Mouse (Mus musculus): Measurements from ENCODE around the gene Ftcd.

Gene Ftcd

DNA sequence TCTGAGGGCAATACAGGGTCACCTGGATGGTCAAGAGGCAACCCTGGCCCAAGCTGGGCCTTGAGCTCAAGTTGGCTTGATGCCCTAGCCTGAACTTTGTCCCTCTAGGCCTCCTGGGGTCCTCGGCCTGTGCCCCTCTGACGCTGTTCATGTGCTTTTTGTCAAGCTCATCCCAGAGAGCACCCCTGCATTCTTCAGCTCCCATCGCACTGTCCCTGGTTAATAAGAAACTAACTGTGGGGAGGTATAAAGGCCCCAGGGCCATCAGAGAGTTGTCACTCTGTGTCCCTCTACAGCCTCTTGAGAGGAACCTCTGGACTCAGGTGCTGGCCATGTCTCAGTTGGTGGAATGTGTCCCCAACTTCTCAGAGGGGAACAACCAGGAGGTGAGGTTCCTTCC is at the start of gene Ftcd:
Gene Ftcd, plus strand, starts transcription at position 275 of the 400 bp plus-strand sequence.
- no peak for DNase-seq (ENCODE audit: low read depth, low spot score)

- DNase-seq (ENCODE audit: low read depth, low spot score): no peak
These were observed 44.5 kb upstream of the Ftcd start for GRCm38 (mm10) chr10:76530922-76531321.

DNA sequence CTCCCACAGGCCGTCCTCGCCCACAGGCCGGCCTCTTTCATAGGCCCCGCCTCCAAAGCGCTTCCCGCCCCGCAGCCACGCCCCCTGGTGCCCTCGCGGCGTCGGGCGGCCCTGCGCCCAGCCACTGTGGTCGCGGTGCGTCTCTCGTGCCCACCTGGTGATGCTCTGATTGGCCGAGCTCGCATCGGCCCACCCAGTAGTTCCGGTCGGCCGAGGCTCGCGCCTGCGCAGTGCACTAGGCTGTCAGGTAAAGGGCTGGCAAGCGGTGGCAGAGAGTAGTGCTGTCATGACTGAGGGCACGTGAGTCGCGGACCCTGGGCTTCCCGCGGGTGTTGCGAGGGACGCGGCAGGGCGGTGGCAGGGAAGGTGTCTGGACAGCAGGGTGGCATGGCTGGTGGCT is 44.1 kb upstream of the Ftcd start, which contains the start of gene Lss:
Gene Lss, plus strand, starts transcription at position 214 of the 400 bp plus-strand sequence.
- peak; percentile 99 for DNase-seq (ENCODE audit: low read depth, low spot score)

DNA sequence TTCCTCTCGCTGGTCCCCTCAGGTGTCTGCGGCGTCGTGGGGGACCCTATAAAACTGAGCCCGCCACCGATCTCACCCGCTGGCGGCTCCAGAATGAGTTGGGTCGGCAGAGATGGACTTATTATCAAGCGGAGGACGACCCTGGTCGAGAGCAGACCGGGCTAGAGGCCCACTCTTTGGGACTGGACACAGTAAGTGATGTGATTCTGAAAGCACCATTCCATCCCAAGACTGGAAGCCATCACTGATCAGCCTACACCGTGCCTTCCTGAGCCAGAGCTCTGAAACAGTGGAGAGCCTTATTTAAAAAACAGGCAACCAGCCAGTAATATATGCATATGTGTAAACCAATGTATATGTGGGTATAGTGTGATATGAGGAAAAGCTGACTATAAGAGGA is 43.6 kb upstream of the Ftcd start:
- no peak for DNase-seq (ENCODE audit: low read depth, low spot score)

DNA sequence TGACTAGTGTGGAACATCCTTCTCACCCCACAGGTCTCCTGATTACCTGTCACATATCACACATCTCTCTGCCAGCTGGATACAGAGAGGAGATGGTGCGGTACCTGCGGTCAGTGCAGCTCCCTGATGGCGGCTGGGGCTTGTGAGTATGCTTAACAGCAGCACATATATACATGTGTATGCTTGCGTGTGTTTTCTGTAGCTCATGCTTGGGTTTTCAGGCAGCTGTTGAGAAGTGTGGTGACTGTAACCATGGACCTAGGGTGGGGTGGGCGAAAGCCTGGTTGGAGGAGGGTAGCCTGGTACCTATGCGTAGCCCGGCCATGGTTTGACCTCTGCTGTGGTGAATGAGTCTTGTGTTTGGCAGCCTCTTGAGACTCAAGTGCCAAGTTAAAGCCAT is 39.9 kb upstream of the Ftcd start:
- no peak for DNase-seq (ENCODE audit: low read depth, low spot score)

GRCm38 (mm10) chr10:76537619-76538018 is 37.8 kb upstream of the Ftcd start:
- no peak for DNase-seq (ENCODE audit: low read depth, low spot score)

DNA sequence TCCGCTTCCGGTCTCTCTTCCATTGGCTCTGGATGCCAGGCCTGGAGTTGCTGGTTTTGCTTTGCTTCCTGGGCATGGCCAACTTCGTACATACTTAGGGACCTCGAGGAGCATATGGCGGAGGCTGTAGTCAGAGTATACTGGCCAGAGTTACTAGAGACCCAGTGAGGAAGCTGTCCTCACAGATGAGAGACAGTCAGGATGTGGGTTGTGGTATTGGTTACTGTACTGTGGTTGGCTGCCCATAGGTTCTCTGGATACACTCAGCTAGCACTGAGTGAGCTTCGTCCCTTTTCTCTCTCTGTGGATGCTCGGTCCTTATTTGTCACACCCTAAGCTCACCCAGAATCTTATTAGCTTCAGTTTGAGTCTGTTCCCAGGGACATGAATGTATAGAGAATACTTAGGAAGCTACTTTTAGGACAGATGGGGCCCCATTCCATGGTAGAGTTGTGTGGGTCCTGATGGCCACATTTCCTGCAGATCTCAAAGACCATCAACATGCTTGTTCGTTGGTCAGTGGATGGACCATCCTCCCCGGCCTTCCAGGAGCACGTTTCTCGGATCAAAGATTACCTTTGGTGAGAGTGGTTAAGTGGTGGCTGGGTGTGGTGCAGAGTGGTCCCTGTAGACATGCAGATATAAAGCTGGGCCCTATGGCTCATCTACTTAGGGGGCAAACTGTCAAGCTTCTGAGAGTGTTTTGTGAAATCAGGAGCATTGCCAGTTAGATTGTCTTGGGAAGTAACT is 33.9 kb upstream of the Ftcd start:
- DNase-seq (ENCODE audit: low read depth, low spot score): no peak

DNA sequence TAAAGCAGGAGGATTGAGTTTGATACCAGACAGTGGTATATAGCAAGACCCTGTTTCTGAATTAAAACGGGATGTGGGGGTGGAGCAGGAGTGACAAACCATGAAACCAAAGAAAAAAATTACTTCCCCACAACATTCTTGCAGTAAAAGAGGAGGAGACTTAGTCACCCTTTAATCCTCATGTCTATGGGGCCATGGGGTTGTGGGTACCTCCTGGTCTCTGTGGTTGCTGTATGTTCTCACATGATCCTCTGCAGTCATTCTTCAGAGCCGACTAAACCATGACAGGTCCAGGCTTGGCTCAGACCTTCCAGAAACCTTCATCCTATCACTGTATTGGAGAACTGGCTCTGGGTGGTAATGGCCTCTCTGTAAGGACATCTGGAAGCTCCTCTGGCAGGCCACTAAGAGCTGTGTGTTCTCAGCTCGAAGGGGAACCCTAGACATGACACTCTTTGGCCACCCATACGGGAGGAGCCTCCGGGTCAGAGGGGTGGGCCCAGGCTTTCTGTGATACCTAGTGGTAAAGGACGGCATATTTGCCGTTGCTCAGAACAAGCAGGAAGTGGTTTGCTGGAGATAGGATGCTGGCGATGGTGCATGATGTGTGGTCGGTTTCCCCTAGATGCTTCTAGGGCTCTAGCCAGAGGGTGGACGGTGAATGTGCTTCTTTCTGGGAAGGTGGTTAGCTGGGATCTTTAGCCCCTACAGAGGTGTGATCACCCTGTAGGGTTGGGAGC is 32.6 kb upstream of the Ftcd start:
- no peak for DNase-seq (ENCODE audit: low read depth, low spot score)

GRCm38 (mm10) chr10:76546566-76546965 is 28.9 kb upstream of the Ftcd start:
- DNase-seq (ENCODE audit: low read depth, low spot score): no peak

GRCm38 (mm10) chr10:76548218-76548617 is 27.2 kb upstream of the Ftcd start:
- DNase-seq (ENCODE audit: low read depth, low spot score): no peak

DNA sequence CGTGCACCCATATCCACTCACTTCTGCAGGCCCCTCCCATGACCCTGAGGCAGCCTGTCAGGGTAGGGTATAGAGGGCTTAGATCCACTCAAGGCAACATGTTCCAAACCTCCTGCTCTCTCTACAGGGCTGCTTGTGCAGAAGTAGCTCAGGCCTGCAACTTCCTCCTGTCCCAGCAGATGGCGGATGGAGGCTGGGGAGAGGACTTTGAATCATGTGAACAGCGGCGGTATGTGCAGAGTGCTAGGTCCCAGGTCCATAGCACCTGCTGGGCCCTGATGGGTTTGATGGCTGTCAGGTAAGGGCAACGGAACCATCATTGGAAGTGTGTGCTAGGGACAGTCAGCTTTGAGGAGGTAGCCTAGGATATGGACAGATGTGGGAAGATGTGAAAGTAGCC is 25.0 kb upstream of the Ftcd start:
- DNase-seq (ENCODE audit: low read depth, low spot score): peak; percentile 53

GRCm38 (mm10) chr10:76551556-76551955 is 23.9 kb upstream of the Ftcd start:
- peak; percentile 56 for DNase-seq (ENCODE audit: low read depth, low spot score)

DNA sequence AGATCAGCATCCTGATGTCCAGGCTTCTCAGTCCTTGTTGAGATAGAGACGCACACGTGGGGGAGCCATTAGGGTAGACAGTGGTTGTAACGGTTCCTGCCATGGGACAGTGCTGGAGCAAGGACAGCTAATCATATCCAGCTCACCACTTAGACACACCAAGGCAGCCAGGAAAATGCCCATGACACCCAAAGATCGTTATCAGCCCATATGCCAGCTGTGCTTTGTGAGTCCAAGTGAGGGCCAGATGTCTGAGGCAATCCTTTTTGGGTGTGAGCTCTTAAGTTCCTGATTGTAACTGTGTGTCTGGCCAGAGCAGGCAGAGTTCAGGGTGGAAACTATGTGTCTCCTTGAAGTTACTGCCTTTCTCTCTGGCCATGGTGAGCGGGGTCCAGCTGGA is 21.4 kb upstream of the Ftcd start:
- DNase-seq (ENCODE audit: low read depth, low spot score): no peak

- no peak for DNase-seq (ENCODE audit: low read depth, low spot score)
These were observed 13.5 kb upstream of the Ftcd start, which contains the start of gene Spatc1l for GRCm38 (mm10) chr10:76561972-76562371. TSS of gene Spatc1l (plus strand) at chr10:76562272.

DNA sequence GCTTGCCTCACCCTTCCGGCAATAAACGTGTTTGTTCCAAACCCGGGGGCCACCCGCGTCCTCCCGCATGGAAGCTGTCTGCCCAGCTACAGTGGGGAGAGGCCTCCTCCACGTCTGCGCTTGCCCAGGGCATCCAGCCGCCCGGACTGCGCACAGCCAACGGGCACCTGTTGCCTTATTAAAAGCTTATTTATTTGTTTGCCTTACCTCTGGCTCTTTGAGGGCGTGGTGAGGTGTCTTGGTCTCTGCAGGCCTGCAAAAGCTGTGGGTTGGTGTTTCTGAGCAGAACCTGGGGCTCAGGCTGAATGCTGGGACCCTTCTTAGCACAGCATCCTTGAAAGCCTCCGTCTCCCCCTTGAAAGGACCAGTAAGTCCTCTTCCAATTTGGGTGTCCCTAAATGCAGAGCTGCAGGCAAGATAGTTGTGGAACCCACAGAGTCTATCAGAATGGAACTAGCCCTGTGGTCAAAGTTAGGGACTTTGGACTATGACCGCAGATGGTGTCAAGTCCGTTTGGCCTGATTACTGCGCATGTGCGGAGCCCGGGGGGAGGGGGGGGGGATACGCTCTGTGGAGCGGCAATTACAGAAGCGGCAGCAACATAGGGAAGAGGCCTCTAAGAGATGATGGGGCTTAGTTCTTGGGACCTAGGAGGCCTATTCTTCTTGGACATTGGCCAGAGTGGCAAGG is 5.3 kb upstream of the Ftcd start:
- DNase-seq (ENCODE audit: low read depth, low spot score): peak; percentile 39

DNA sequence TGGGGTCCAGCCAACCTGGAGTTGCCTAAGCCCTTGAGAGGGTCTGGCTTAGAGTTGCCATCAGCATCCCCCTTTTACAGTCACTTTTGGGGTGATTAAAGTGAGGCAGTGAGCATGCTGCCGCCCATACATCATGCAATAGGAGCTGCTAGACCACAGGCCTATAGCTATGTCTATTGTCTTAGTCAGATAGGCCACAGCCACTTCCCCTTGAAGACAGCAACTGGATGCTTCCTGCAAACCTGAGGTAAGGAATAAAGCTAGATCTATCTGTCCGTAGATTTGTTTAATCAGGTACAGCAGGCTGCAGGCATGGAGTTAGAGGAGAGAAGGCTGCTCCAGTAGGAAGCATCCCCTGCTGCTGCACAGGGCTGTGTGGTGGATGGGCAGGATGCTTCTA is 4.4 kb upstream of the Ftcd start:
- no peak for DNase-seq (ENCODE audit: low read depth, low spot score)

- no peak for DNase-seq (ENCODE audit: low read depth, low spot score)
These were observed 3.3 kb upstream of the Ftcd start for GRCm38 (mm10) chr10:76572151-76572550.

GRCm38 (mm10) chr10:76576920-76577319 is 1.5 kb downstream of the Ftcd start:
- DNase-seq (ENCODE audit: low read depth, low spot score): no peak

DNA sequence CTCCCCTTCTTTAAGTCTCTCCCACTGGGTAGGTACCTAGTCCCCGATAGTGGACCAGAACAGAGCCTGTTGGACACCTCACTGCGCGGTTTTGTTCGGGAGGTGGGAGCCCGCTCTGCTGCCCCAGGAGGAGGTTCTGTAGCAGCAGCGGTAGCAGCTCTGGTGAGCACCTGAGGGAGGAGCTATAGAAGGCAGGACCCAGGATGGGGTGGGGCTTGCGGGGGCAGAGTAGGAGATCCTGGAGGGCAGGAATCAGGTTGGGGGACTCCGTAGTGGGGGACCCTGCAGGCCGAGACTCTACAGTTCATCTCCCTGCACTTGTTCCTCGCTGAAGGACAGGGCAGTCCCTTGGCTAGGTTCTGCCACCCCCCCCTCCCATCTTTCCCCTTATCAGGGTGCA is 8.7 kb downstream of the Ftcd start:
- DNase-seq (ENCODE audit: low read depth, low spot score): no peak

- DNase-seq (ENCODE audit: low read depth, low spot score): no peak
These were observed 10.7 kb downstream of the Ftcd start for GRCm38 (mm10) chr10:76586190-76586589.

- DNase-seq (ENCODE audit: low read depth, low spot score): no peak
These were observed 14.7 kb downstream of the Ftcd start for GRCm38 (mm10) chr10:76590197-76590596.

DNA sequence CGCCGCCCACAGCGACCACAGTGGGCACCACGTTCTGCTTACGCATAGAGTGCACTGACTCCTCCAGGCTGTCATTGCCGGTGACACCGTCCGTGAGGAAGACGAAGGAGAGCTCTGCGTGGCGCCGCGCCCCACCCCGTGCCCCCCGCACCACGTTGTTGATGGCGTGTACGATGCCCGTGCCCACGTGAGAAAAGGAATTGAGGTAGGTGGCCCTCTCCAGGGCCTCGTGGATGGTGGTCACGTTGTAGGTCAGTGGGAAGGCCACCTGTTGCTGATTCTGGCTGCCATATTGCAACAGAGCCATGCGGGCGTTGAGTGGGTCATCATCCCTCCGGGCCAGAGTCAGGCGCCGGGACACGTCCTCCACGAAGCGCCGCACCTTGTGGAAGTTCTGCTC is 20.9 kb downstream of the Ftcd start:
- peak; percentile 19 for DNase-seq (ENCODE audit: low read depth, low spot score)

Measured in ZHBTc4 (cell line).